Mouse (Mus musculus): ENCODE measurements around the gene Twnk. TPM values are rescaled to one million over a fixed set of nuclear protein-coding genes. Genes with fewer than 3 reads are reported as not detected.

Gene Twnk
- total RNA-seq, 4 experiments from 2014 or later, result 13.2 to 15.1 (median 14.2) TPM

GRCm38 (mm10) chr19:45047935-45048643, 42.6 kb downstream of the Twnk start:
- peak; percentile 69 to 94 for DNase-seq (ENCODE audit: low spot score in 2 of 2)

GRCm38 (mm10) chr19:45048644-45049365, 43.3 kb downstream of the Twnk start:
- DNase-seq (ENCODE audit: low spot score in 2 of 2), result no peak

GRCm38 (mm10) chr19:45049523-45049922, 44.1 kb downstream of the Twnk start:
- DNase-seq (ENCODE audit: low spot score in 2 of 2), result no peak

GRCm38 (mm10) chr19:45053451-45053850, 48.0 kb downstream of the Twnk start:
- no peak for DNase-seq (ENCODE audit: low spot score in 2 of 2)

- DNase-seq (ENCODE audit: low spot score in 2 of 2), result peak in 1 of 2 experiments; percentile 61
Observed at GRCm38 (mm10) chr19:45054892-45055690, 49.6 kb downstream of the Twnk start.

- no peak for DNase-seq (ENCODE audit: low spot score in 2 of 2)
Observed at GRCm38 (mm10) chr19:45056364-45056763, 50.9 kb downstream of the Twnk start.

- no peak for DNase-seq (ENCODE audit: low spot score in 2 of 2)
Observed at GRCm38 (mm10) chr19:45056908-45057698, 51.6 kb downstream of the Twnk start.

- no peak for DNase-seq (ENCODE audit: low spot score in 2 of 2)
Observed at GRCm38 (mm10) chr19:45057724-45058112, 52.3 kb downstream of the Twnk start.

- DNase-seq (ENCODE audit: low spot score in 2 of 2), result peak; percentile 87 to 91
Observed at GRCm38 (mm10) chr19:45058113-45058839, 52.8 kb downstream of the Twnk start.

GRCm38 (mm10) chr19:45058841-45059240, 53.4 kb downstream of the Twnk start:
- DNase-seq (ENCODE audit: low spot score in 2 of 2), result no peak

Other genes with a start within 250 kb of the Twnk start
- under 1 TPM in 3 of 4 experiments, not detected in 1; 0.11 to 0.37 (median 0.37) TPM for gene Pax2, start 249.6 kb upstream of the Twnk start, total RNA-seq (2022)
- 10 to 100 TPM; 35.1 to 40.0 (median 37.9) TPM for gene Slf2, start 74.5 kb upstream of the Twnk start, total RNA-seq (2022)
- 10 to 100 TPM; 16.9 to 22.5 (median 20.0) TPM for gene Sema4g, start 16.6 kb upstream of the Twnk start, total RNA-seq (2022)
- 10 to 100 TPM; 37.3 to 43.8 (median 39.8) TPM for gene Mrpl43, start 779 bp downstream of the Twnk start, total RNA-seq (2022)
- gene Lzts2, start 8.8 kb downstream of the Twnk start, total RNA-seq (2022), result 10 to 100 TPM; 40.8 to 44.6 (median 43.3) TPM
- 1 to 10 TPM; 5.5 to 6.2 (median 5.7) TPM for gene Pdzd7, start 40.1 kb downstream of the Twnk start, total RNA-seq (2022)
- gene Sfxn3, start 41.8 kb downstream of the Twnk start, total RNA-seq (2022), result 100 to 1,000 TPM; 111 to 132 (median 121) TPM
- gene Kazald1, start 69.6 kb downstream of the Twnk start, total RNA-seq (2022), result 1 to 10 TPM; 5.1 to 7.0 (median 5.7) TPM
- gene Tlx1, start 145.0 kb downstream of the Twnk start, total RNA-seq (2022), result not detected
- gene Lbx1, start 230.1 kb downstream of the Twnk start, total RNA-seq (2022), result not detected

Data from left cerebral cortex, adult 8-10 months (tissue).